Mouse (Mus musculus) thymus, adult 2 months (tissue): ENCODE measurements around the gene Kpna3. TPM values are rescaled to one million over a fixed set of nuclear protein-coding genes. Genes with fewer than 3 reads are reported as not detected.

Source experiments
- DNase-seq: peaks from one replicate; pipeline ENCODE4 v3.0.0; 2021
- H3K27ac ChIP-seq: fragments of 200-500 bp; 2 replicates; pipeline ENCODE4 v1.5.1; 2012; ENCODE audit warnings: low read length, control low read depth; ENCODE audit not compliant: control insufficient read depth, insufficient read depth
- H3K27me3 ChIP-seq: fragments of 200-500 bp; 2 replicates; pipeline ENCODE4 v1.6.1; 2012; ENCODE audit warnings: mild to moderate bottlenecking, low read length, moderate library complexity, mixed read lengths; ENCODE audit not compliant: control insufficient read depth, insufficient read depth
- H3K36me3 ChIP-seq: fragments of 200-500 bp; 2 replicates; pipeline ENCODE4 v1.6.1; 2012; ENCODE audit warnings: mild to moderate bottlenecking, low read length, moderate library complexity; ENCODE audit not compliant: control insufficient read depth, insufficient read depth
- H3K4me1 ChIP-seq: fragments of 200-500 bp; replicated peaks from 2 replicates; pipeline ENCODE4 v1.6.1; 2012; ENCODE audit warnings: low read length; ENCODE audit not compliant: control insufficient read depth, insufficient read depth
- H3K4me3 ChIP-seq: fragments of 200-500 bp; 2 replicates; pipeline ENCODE4 v1.5.1; 2012; ENCODE audit warnings: mild to moderate bottlenecking, low read length, control low read depth, moderate library complexity; ENCODE audit not compliant: control insufficient read depth, insufficient read depth
- CTCF ChIP-seq: fragments of 200-500 bp; IDR thresholded peaks from 2 replicates; pipeline ENCODE4 v1.5.1; 2012; ENCODE audit warnings: mild to moderate bottlenecking, control low read depth, low read length, moderate library complexity, borderline replicate concordance; ENCODE audit not compliant: control insufficient read depth, poor library complexity, insufficient read depth; ENCODE audit errors: extremely low read depth
- POLR2A ChIP-seq: fragments of 200-500 bp; IDR thresholded peaks from 2 replicates; pipeline ENCODE4 v1.6.1; 2012; ENCODE audit warnings: mild to moderate bottlenecking, low read length, control low read depth, moderate library complexity; ENCODE audit not compliant: control insufficient read depth, poor library complexity, insufficient read depth; ENCODE audit errors: extremely low read depth
- WGBS: fragments of 180-500 bp; shearing (Covaris S2); methylation state at CpG from one replicate; pipeline ENCODE4 v1.1.7; 2018; 5-methylcytosine and 5-hydroxymethylcytosine counted together
- polyA plus RNA-seq: library from polyadenylated mRNA; depleted of rRNA; stranded (reverse); fragments of >200 nt; gene quantifications from 2 replicates; pipeline ENCODE4 v1.2.3, GENCODE M21; 2012

Kpna3 gene
- polyA plus RNA-seq, 1 experiment: 14.4 TPM

DNA sequence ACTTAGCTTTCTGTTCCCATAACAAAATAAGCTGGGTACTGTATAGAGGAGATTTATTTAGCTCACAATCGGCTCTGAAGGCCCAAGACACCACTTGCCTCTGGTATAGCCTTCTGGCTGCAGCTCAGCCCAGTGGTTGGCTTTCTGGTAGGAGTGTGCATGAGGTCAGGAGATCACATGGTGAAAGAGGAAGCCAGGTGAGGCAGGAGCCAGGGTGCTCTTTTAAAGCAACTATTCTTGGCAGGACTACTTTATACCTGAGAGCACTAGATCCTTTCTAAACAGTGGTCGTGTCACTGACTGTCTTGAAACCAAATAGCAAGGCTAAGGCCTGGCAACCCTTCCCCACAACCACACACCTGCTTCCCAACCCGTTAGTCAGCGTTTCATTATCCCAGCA lies 89.8 kb downstream of the Kpna3 start:
- WGBS: 85% methylated on average over 4 of the region's 4 CpGs
- TF ChIP-seq POLR2A (no peak), CTCF (no peak)
- Histone ChIP-seq H3K4me1 (no peaks in the 10 kb centered on the region), H3K4me3 (no peak overlapping the region), H3K36me3 (no peaks in the 10 kb centered on the region), H3K27ac (no peak overlapping the region), H3K27me3 (no peaks in the 10 kb centered on the region)
- no peak for DNase-seq

DNA sequence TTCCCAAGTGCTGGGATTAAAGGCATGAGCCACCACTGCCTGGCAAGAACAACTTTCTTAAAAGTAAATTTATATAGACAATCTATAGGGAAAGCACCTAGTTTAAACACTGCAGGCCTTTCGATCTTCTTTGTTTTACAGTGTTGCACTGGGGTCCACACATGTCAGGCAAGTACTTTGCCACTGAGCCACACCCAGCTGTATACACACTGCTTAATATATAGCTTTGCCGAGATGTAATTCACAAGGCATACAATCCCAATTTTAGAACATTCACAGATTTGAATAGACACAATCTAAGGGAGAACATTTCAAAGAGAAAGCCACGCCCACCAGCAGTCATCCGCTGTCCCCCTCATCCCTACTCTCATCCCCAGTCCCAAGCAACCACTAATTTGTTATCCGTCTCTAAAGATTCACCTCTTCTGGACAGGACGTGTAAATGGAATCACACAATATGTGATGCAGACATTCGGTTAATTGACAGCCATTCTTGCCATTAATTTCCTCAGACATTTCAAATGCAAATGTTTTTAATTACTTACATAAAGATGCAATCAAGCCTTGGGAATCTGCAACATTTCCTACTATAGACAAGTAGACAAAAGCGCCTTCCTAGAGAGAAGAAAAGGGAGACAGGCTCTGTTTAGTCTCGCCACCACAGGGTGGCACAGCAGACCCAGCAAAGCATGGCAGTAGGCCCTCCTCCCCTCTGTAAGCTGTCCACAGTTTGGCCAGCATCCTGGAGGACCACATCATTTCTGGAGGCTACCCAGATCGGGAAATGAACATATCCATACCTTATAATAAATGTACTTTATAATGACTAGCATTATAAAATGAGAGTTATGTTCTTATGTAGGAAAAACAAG lies 92.6 kb downstream of the Kpna3 start:
- Histone ChIP-seq H3K36me3 (no peaks in the 10 kb centered on the region), H3K4me1 (no peaks in the 10 kb centered on the region), H3K27me3 (no peaks in the 10 kb centered on the region), H3K4me3 (no peak overlapping the region), H3K27ac (no peak overlapping the region)
- DNase-seq: no peak
- TF ChIP-seq POLR2A (no peak), CTCF (no peak)
- 97% methylated on average over 10 of the region's 10 CpGs for WGBS

DNA sequence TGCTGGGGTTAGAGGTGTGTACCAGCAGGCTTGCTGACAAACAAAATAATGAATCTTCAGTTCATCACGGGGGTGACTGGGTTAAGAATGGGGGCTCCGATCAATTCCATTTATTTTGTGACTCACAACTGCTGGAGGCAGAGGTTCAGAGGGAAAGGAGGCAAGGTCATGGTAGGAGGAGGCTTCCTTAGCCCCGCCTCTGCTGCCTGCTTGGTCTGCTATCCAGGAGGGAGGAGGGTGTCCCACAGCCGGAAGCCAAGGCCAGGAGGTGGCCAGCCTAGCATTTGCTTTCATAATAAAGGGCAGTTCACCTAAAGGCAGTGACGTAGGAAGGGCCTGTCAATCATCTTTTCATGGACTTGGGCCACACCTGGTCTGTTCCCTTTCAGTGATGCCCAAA lies 95.1 kb downstream of the Kpna3 start:
- H3K4me3 ChIP-seq: no peak overlapping the region
- no peaks in the 10 kb centered on the region for H3K36me3 ChIP-seq
- H3K27me3 ChIP-seq: no peaks in the 10 kb centered on the region
- TF ChIP-seq CTCF (no peak), POLR2A (no peak)
- no peak overlapping the region for H3K27ac ChIP-seq
- no peak for DNase-seq
- H3K4me1 ChIP-seq: no peaks in the 10 kb centered on the region
- 97% methylated on average over 5 of the region's 5 CpGs for WGBS

DNA sequence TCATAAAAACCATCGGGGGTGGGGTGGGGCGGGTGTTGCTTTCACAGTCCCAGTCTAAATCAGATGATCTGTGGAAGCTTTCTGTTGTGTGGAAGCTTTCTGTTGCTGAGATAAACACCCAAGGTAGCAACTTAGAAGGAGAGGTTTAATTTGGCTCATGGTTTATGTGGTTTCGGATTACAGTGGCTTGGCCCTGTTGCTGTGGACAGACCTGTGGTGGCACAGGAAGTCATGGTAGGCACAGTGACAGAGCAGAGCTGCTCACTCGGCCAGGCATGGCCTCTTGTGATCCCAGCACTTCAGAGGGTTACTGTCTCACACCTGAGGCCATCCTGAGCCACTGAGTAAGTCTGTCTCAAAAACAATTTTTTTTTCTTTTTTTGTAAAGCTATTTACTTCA lies 100.3 kb downstream of the Kpna3 start:
- no peaks in the 10 kb centered on the region for H3K27me3 ChIP-seq
- H3K4me1 ChIP-seq: 0 out of 2 replicates have a peak, but pooled peaks cover 5% of the 10 kb centered on the region
- 74% methylated on average over 4 of the region's 4 CpGs for WGBS
- no peak overlapping the region for H3K4me3 ChIP-seq
- TF ChIP-seq CTCF: no peak
- no peak for TF ChIP-seq POLR2A
- no peaks in the 10 kb centered on the region for H3K36me3 ChIP-seq
- DNase-seq: no peak
- no peak overlapping the region for H3K27ac ChIP-seq

DNA sequence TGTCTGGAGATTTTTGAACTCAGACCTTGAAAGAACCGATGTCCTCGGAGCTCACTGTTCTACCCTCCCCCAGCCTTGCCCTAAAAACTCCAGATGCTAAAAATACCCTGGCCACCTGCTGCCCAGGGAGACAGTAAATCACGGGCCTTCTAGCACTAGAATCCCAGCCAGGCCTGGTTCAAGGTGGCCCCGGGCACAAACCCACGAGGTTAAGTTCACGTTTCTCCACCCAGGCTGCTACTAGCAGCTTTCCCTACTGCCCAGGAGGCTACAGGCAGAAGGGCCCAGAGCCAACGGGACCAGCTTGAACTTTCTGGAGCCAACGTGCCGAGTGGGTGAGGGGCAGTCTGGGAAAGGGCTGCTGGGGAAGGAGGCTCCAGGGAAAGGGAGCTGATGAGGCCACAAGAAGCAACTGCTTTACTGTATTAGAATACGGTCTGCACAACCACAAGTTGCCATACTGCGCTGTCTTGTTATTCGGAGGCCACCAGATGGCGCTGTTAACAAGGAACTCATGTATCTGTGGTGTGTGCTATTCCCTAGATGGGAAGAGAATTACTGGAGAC lies 108.6 kb downstream of the Kpna3 start:
- DNase-seq: peak; percentile 74
- Histone ChIP-seq H3K27ac (no peak overlapping the region), H3K27me3 (no peaks in the 10 kb centered on the region), H3K4me3 (no peak overlapping the region), H3K4me1 (peaks cover 11% of the 10 kb centered on the region), H3K36me3 (no peaks in the 10 kb centered on the region)
- 13% methylated on average over 13 of the region's 13 CpGs for WGBS
- TF ChIP-seq POLR2A: no peak
- no peak; the same call in 1 of the 2 replicates for TF ChIP-seq CTCF

DNA sequence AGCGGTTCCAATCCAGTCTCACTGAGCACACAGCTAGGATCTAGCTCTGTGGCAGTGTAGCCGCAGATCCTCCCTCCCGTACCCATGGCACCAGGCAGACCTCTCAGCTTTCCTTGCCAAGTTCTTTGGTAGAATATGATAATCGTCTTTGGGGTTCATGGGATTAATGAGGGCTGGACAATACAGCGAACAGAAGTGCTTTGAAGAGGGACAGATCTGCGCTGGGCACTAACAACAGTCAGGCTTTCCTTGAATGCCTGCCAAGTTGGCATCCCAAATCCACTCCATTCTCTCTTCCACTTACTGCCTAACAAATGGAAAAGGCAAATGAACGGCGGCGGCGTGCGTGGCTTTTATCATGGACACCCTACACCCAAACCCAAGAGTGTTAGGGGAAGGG lies 109.1 kb downstream of the Kpna3 start:
- Histone ChIP-seq H3K36me3 (no peaks in the 10 kb centered on the region), H3K4me3 (no peak overlapping the region), H3K27me3 (no peaks in the 10 kb centered on the region), H3K27ac (no peak overlapping the region), H3K4me1 (peaks cover 11% of the 10 kb centered on the region)
- DNase-seq: no peak
- TF ChIP-seq POLR2A: no peak
- no peak for TF ChIP-seq CTCF
- 94% methylated on average over 11 of the region's 11 CpGs for WGBS
